Mouse (Mus musculus): ENCODE results near the gene Cbx4.

DNA sequence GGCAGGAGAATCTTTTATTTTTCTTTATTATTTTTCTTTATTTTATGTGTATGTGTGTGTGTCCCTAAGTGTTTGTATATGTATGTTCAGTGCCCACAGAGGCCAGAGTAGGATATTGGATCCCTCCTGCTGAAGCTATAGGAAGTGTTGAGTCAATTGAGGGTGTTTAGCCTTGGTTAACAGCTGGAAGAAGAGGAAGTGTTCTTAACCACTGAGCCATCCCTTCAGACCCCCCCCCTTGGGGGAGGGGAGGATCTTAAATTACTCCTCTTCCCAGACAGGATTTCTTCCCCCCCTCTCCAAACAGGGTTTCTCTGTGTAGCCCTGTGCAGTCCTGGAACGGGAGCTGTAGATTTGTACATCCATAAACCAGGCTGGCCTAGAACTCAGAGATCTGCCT, 7.3 kb upstream of the Cbx4 start:
- no peak for TF ChIP-seq EP300 (IDR thresholded peaks at IDR 0.05)
- TF ChIP-seq CTCF (IDR thresholded peaks at IDR 0.05), result no peak

Data from lung, postnatal 0 days (tissue).